Mouse (Mus musculus): ENCODE data around the gene Gm6176. TPM values are rescaled to one million over a fixed set of nuclear protein-coding genes. Genes with fewer than 3 reads are reported as not detected.

The Gm6176 gene
- total RNA-seq (2023) = not detected

DNA sequence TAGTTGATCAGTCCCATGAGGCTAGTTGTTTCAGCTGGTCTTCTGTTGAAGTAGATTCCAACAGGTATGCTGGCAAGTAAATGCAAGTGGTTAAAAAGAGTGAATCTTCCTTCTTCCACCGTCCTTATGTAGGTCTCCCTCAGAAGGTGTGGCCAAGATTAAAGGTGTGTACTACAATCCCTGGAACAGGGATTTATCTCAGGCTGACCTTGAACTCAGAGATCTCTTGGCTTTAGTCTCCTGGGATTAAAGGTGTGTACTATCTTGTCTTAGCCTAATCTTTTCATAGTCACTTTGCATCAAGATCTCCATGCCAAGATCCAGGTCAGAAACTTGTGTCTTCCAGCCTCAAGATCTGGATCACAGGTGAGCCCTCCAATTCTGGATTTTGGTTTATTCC is at the start of gene Gm6176:
Gene Gm6176 (minus strand): TSS at position 101 of the 400 bp plus-strand sequence.

DNA sequence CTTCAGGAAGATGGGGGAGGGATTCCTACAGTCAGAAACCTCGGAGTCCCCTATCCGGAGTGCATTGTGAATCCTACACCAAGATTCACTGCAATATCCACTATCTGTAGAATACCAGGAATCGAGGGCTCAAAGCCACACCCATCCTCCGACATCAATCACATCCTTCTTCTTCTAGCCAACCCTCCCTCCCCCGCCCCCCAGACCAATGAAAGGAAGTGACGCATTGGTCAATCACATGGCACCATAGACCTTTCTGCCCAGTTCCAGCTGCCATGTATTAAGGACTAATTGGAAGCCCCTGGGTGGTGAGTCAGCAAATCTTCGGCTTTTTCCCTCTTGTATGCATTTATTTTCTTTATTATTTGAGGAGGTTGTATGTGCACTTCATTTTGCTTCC is 12.7 kb upstream of the Gm6176 start, which contains the start of gene Vmn1r139:
Gene Vmn1r139 (plus strand): TSS at position 301 of the 400 bp plus-strand sequence.

DNA sequence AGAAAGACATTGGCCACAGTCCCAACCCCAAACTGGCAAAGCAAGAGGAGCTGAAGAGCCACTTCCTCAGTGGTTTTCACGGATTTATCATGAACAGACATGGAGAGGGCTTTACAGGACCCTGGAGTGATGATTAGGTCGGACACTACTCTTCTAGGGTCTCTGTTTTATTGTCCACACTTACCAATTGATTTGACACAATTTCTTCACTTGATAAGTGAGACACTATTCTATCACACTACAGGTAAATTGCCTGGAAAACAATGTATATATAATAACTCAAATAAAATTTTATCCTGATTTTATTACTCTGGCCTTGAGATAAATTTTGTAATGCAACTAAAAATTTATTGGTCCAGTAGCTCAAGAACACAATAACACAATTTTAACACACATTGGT is 27.3 kb downstream of the Gm6176 start, which contains the start of gene Vmn1r138:
Gene Vmn1r138 (minus strand): TSS at position 101 of the 400 bp plus-strand sequence.

Other genes with a start within 250 kb of the Gm6176 start
- not detected for gene Vmn1r135, start 224.0 kb downstream of the Gm6176 start, total RNA-seq (2023)
- gene Gm5725, start 212.0 kb downstream of the Gm6176 start, total RNA-seq (2023) = not detected
- gene Gm5891, start 135.0 kb downstream of the Gm6176 start, total RNA-seq (2023) = not detected
- gene Vmn1r137, start 61.7 kb downstream of the Gm6176 start, total RNA-seq (2023) = not detected
- not detected for gene Vmn1r138, start 27.4 kb downstream of the Gm6176 start, total RNA-seq (2023)
- gene Vmn1r139, start 12.8 kb upstream of the Gm6176 start, total RNA-seq (2023) = not detected
- not detected for gene Gm16451, start 61.9 kb upstream of the Gm6176 start, total RNA-seq (2023)
- gene Gm10666, start 78.4 kb upstream of the Gm6176 start, total RNA-seq (2023) = not detected
- not detected for gene Vmn1r142, start 107.7 kb upstream of the Gm6176 start, total RNA-seq (2023)
- gene Vmn1r143, start 133.1 kb upstream of the Gm6176 start, total RNA-seq (2023) = not detected
- not detected for gene Gm8653, start 145.0 kb upstream of the Gm6176 start, total RNA-seq (2023)
- gene Gm8453, start 173.2 kb upstream of the Gm6176 start, total RNA-seq (2023) = not detected